Mouse (Mus musculus): ENCODE results near the gene Reps1. TPM values are rescaled to one million over a fixed set of nuclear protein-coding genes. Genes with fewer than 3 reads are reported as not detected.

Gene Reps1
- polyA plus RNA-seq, 1 experiment from 2014 or later = 31.5 TPM

Other genes starting within 250 kb of the Reps1 start
- gene Heca, start 107.8 kb upstream of the Reps1 start, polyA plus RNA-seq (2015; fragmentation: Nextera tagmentation; extraction: Ambion mirVana) = 4.7 and 4.9 TPM in 2 replicates
- gene Abracl, start 32.6 kb upstream of the Reps1 start, polyA plus RNA-seq (2015; fragmentation: Nextera tagmentation; extraction: Ambion mirVana) = 59.6 and 62.0 TPM in 2 replicates
- gene Ect2l, start 155.0 kb downstream of the Reps1 start, polyA plus RNA-seq (2015; fragmentation: Nextera tagmentation; extraction: Ambion mirVana) = 0.18 and 0.39 TPM in 2 replicates
- gene Ccdc28a, start 179.1 kb downstream of the Reps1 start, polyA plus RNA-seq (2015; fragmentation: Nextera tagmentation; extraction: Ambion mirVana) = 6.6 and 7.6 TPM in 2 replicates

Measured in hindbrain, embryonic 15.5 days (tissue).